17 mouse cellular contexts compared by ENCODE assay signal in genomic region chr12:58956162-58956561, GRCm38 (mm10).
"Had no signal": no experiment of that assay in that cellular context is flagged by ENCODE, and none has a peak within 500 bp of the region (broad histone marks: within the 10 kb centered on the region; RNA-seq: fewer than 3 reads in every experiment).

No protein-coding gene starts in this region.

- H3K27ac ChIP-seq: kidney, embryonic 15.5 days; limb, embryonic 10.5 days; limb, embryonic 13.5 days; liver, embryonic 12.5 days; liver, embryonic 15.5 days; midbrain, embryonic 10.5 days; midbrain, embryonic 13.5 days had no signal

- H3K27me3 ChIP-seq: kidney, embryonic 15.5 days; limb, embryonic 13.5 days; liver, embryonic 12.5 days; liver, embryonic 15.5 days; megakaryocyte, embryonic 14.5 days; midbrain, embryonic 13.5 days had no signal

- H3K9me3 ChIP-seq: kidney, embryonic 15.5 days; limb, embryonic 10.5 days; limb, embryonic 13.5 days; liver, embryonic 12.5 days; liver, embryonic 15.5 days; megakaryocyte, embryonic 14.5 days; midbrain, embryonic 10.5 days; midbrain, embryonic 13.5 days had no signal

- H3K36me3 ChIP-seq: liver, embryonic 15.5 days had no signal

- H3K4me2 ChIP-seq: kidney, embryonic 15.5 days; limb, embryonic 13.5 days; liver, embryonic 12.5 days; liver, embryonic 15.5 days; midbrain, embryonic 13.5 days had no signal

- H3K4me3 ChIP-seq: kidney, embryonic 15.5 days; limb, embryonic 10.5 days; limb, embryonic 13.5 days; liver, embryonic 12.5 days; liver, embryonic 15.5 days; megakaryocyte, embryonic 14.5 days; midbrain, embryonic 10.5 days; midbrain, embryonic 13.5 days had no signal

- DNase-seq: kidney, adult 2 months; kidney, postnatal 14 days; layer of hippocampus, adult 9-11 months; liver; lung, adult 18-20 months; thymus, adult 18-20 months; thymus, postnatal 36 days had no signal

- H3K9ac ChIP-seq: kidney, embryonic 15.5 days; limb, embryonic 13.5 days; liver, embryonic 12.5 days; liver, embryonic 15.5 days; midbrain, embryonic 13.5 days had no signal

- ATAC-seq: inflammation-experienced regulatory T-cells, adult 6 months; liver, embryonic 12.5 days; midbrain, embryonic 13.5 days; midbrain, embryonic 16.5 days had no signal

- H3K4me1 ChIP-seq: kidney, embryonic 15.5 days; limb, embryonic 10.5 days; limb, embryonic 13.5 days; liver, embryonic 15.5 days; midbrain, embryonic 13.5 days had no signal
